In genomic region chr17:63863012-63863630, GRCm38 (mm10) we compare ENCODE assay signal across 7 mouse cellular contexts. TPM values are rescaled to one million over a fixed set of nuclear protein-coding genes. Genes with fewer than 3 reads are reported as not detected.
A peak's percentile ranks its signal among the peaks of the same experiment; 100 is the strongest.
DNase-seq lines count a peak whose midpoint lies in the region; ATAC-seq lines count a peak whose summit lies in the region.

Gene Fer, plus strand, starts transcription at chr17:63863062.

- 0 out of 2 replicates have a peak within 1 kb of the TSS, but pooled peaks have one; percentile 28 for H3K27ac ChIP-seq in embryonic facial prominence, embryonic 11.5 days (replicated peaks; ENCODE audit: low read depth, low read length)
- H3K27ac ChIP-seq in heart, embryonic 12.5 days (ENCODE audit: poor library complexity, severe bottlenecking) = peak within 1 kb of the TSS; percentile 87
- H3K27ac ChIP-seq in midbrain, embryonic 15.5 days = peak within 1 kb of the TSS; percentile 94

- H3K9me3 ChIP-seq in embryonic facial prominence, embryonic 11.5 days (replicated peaks; ENCODE audit: control insufficient read depth, low read length) = no peaks in the 10 kb centered on the region
- no peaks in the 10 kb centered on the region for H3K9me3 ChIP-seq in heart, embryonic 12.5 days (replicated peaks)
- no peaks in the 10 kb centered on the region for H3K9me3 ChIP-seq in midbrain, embryonic 15.5 days

- ATAC-seq in embryonic facial prominence, embryonic 11.5 days (replicated peaks; ENCODE audit: insufficient number of reproducible peaks, low FRiP score, low TSS enrichment, low read depth) = peak; percentile 62
- ATAC-seq in heart, embryonic 12.5 days (ENCODE audit: insufficient number of reproducible peaks, low FRiP score) = peak; percentile 72
- peak; percentile 60; the same call in 1 of the 2 replicates for ATAC-seq in midbrain, embryonic 15.5 days (replicated peaks)

- WGBS in embryonic facial prominence, embryonic 11.5 days = 1% methylated on average over 41 of the region's 41 CpGs
- WGBS in heart, embryonic 12.5 days = 1% methylated on average over 41 of the region's 41 CpGs
- WGBS in midbrain, embryonic 15.5 days = under 1% methylated on average over 41 of the region's 41 CpGs

- H3K36me3 ChIP-seq in embryonic facial prominence, embryonic 11.5 days (replicated peaks; ENCODE audit: control insufficient read depth, insufficient read depth, low read depth, low read length) = no peaks in the 10 kb centered on the region
- H3K36me3 ChIP-seq in heart, embryonic 12.5 days = no peaks in the 10 kb centered on the region
- H3K36me3 ChIP-seq in midbrain, embryonic 15.5 days (replicated peaks) = no peaks in the 10 kb centered on the region

- no peaks in the 10 kb centered on the region for H3K4me1 ChIP-seq in embryonic facial prominence, embryonic 11.5 days (ENCODE audit: control insufficient read depth, insufficient read depth, low read length)
- H3K4me1 ChIP-seq in heart, embryonic 12.5 days (replicated peaks) = peaks cover 18% of the 10 kb centered on the region
- H3K4me1 ChIP-seq in midbrain, embryonic 15.5 days = peaks cover 15% of the 10 kb centered on the region

- peak within 1 kb of the TSS; percentile 79 for H3K9ac ChIP-seq in embryonic facial prominence, embryonic 11.5 days (replicated peaks; ENCODE audit: low read length)
- peak within 1 kb of the TSS; percentile 89 for H3K9ac ChIP-seq in heart, embryonic 12.5 days
- H3K9ac ChIP-seq in midbrain, embryonic 15.5 days = peak within 1 kb of the TSS; percentile 94

- H3K27me3 ChIP-seq in embryonic facial prominence, embryonic 11.5 days (ENCODE audit: control insufficient read depth, insufficient read depth, low read length) = no peaks in the 10 kb centered on the region
- H3K27me3 ChIP-seq in heart, embryonic 12.5 days (replicated peaks) = no peaks in the 10 kb centered on the region
- H3K27me3 ChIP-seq in midbrain, embryonic 15.5 days (replicated peaks) = no peaks in the 10 kb centered on the region

- peak; percentile 4 for DNase-seq in thymus, postnatal 4 days
- no peak for DNase-seq in thymus, postnatal 10 days (ENCODE audit: low spot score in 2 of 2)
- DNase-seq in embryonic facial prominence, embryonic 11.5 days (ENCODE audit: low spot score) = no peak
- DNase-seq in layer of hippocampus, postnatal 36 days = no peak
- no peak for DNase-seq in adipocyte (ENCODE audit: low spot score)

- H3K4me3 ChIP-seq in embryonic facial prominence, embryonic 11.5 days (ENCODE audit: low read depth, low read length) = peak within 1 kb of the TSS; percentile 86
- peak within 1 kb of the TSS; percentile 88 for H3K4me3 ChIP-seq in heart, embryonic 12.5 days
- peak within 1 kb of the TSS; percentile 97 for H3K4me3 ChIP-seq in midbrain, embryonic 15.5 days

- peak within 1 kb of the TSS; percentile 89 for H3K4me2 ChIP-seq in embryonic facial prominence, embryonic 11.5 days (ENCODE audit: low read depth, low read length)
- H3K4me2 ChIP-seq in heart, embryonic 12.5 days = peak within 1 kb of the TSS; percentile 95
- peak within 1 kb of the TSS; percentile 83 for H3K4me2 ChIP-seq in midbrain, embryonic 15.5 days

RNA-seq across cellular contexts. Expression of gene Fer, which starts in this region (rescaled TPM):
- 34.6 and 34.7 TPM in 2 replicates for polyA plus RNA-seq in embryonic facial prominence, embryonic 11.5 days (2014; fragmentation: Nextera tagmentation; extraction: Ambion mirVana)
- 27.2 and 27.7 TPM in 2 replicates for polyA plus RNA-seq in heart, embryonic 12.5 days (2016; fragmentation: Nextera tagmentation; extraction: Ambion mirVana)
- 10 to 100 TPM; 32.4 to 34.9 TPM for total RNA-seq in layer of hippocampus, postnatal 36 days (2021)
- polyA plus RNA-seq in midbrain, embryonic 15.5 days (2015; fragmentation: Nextera tagmentation; extraction: Ambion mirVana) = 34.6 and 38.3 TPM in 2 replicates

Comparison
In these comparisons a context has a peak if more than half of its experiments do, and no peak if none do; other contexts are left out.
1. H3K27ac ChIP-seq: peak in every context shown above with its lines; median percentile 94 in midbrain, embryonic 15.5 days; 87 in heart, embryonic 12.5 days; 28 in embryonic facial prominence, embryonic 11.5 days.